Mouse (Mus musculus): ENCODE results near the gene Nmb.
"Not testable (repeated sequence)": the region's sequence is repeated elsewhere in the genome, so short reads cannot be mapped to it uniquely, and the experiment has no call there.

Gene Nmb

GRCm38 (mm10) chr7:80904921-80905515, at the start of gene Nmb:
Gene Nmb, minus strand, starts transcription at chr7:80905076.
- in situ Hi-C loops (cut with MboI, MseI) = no loop called here

- in situ Hi-C loops (cut with MboI, MseI) = no loop called here
Measured at GRCm38 (mm10) chr7:80954251-80954650, 49.4 kb upstream of the Nmb start.

- in situ Hi-C loops (cut with MboI, MseI) = no loop called here
Measured at GRCm38 (mm10) chr7:80952140-80952539, 47.3 kb upstream of the Nmb start.

GRCm38 (mm10) chr7:80951461-80951860, 46.6 kb upstream of the Nmb start:
- in situ Hi-C loops (cut with MboI, MseI) = no loop called here

- in situ Hi-C loops (cut with MboI, MseI) = no loop called here
Measured at GRCm38 (mm10) chr7:80947445-80948350, 42.8 kb upstream of the Nmb start, which contains the start of gene Sec11a. Gene Sec11a, minus strand, starts transcription at chr7:80947780.

- in situ Hi-C loops (cut with MboI, MseI) = no loop called here
Measured at GRCm38 (mm10) chr7:80939808-80940207, 34.9 kb upstream of the Nmb start.

GRCm38 (mm10) chr7:80937304-80937666, 32.4 kb upstream of the Nmb start:
- in situ Hi-C loops (cut with MboI, MseI) = not testable (repeated sequence)

- in situ Hi-C loops (cut with MboI, MseI) = not testable (repeated sequence)
Measured at GRCm38 (mm10) chr7:80936617-80937303, 31.9 kb upstream of the Nmb start.

GRCm38 (mm10) chr7:80935834-80936233, 31.0 kb upstream of the Nmb start:
- in situ Hi-C loops (cut with MboI, MseI) = no loop called here

GRCm38 (mm10) chr7:80932777-80933176, 27.9 kb upstream of the Nmb start:
- in situ Hi-C loops (cut with MboI, MseI) = no loop called here

GRCm38 (mm10) chr7:80931618-80932207, 26.8 kb upstream of the Nmb start:
- in situ Hi-C loops (cut with MboI, MseI) = no loop called here

- in situ Hi-C loops (cut with MboI, MseI) = no loop called here
Measured at GRCm38 (mm10) chr7:80923165-80923564, 18.3 kb upstream of the Nmb start.

GRCm38 (mm10) chr7:80919647-80920008, 14.8 kb upstream of the Nmb start:
- in situ Hi-C loops (cut with MboI, MseI) = no loop called here

GRCm38 (mm10) chr7:80918982-80919646, 14.2 kb upstream of the Nmb start:
- in situ Hi-C loops (cut with MboI, MseI) = no loop called here

- in situ Hi-C loops (cut with MboI, MseI) = no loop called here
Measured at GRCm38 (mm10) chr7:80917916-80918465, 13.1 kb upstream of the Nmb start.

GRCm38 (mm10) chr7:80912496-80912895, 7.6 kb upstream of the Nmb start:
- in situ Hi-C loops (cut with MboI, MseI) = no loop called here

GRCm38 (mm10) chr7:80911053-80911452, 6.2 kb upstream of the Nmb start:
- in situ Hi-C loops (cut with MboI, MseI) = no loop called here

- in situ Hi-C loops (cut with MboI, MseI) = no loop called here
Measured at GRCm38 (mm10) chr7:80903625-80904422, 1.1 kb downstream of the Nmb start.

- in situ Hi-C loops (cut with MboI, MseI) = no loop called here
Measured at GRCm38 (mm10) chr7:80901541-80902274, 3.2 kb downstream of the Nmb start.

Data from regulatory T cell (primary cell).